ENCODE assay signal across 8 mouse cellular contexts in the genomic region with DNA sequence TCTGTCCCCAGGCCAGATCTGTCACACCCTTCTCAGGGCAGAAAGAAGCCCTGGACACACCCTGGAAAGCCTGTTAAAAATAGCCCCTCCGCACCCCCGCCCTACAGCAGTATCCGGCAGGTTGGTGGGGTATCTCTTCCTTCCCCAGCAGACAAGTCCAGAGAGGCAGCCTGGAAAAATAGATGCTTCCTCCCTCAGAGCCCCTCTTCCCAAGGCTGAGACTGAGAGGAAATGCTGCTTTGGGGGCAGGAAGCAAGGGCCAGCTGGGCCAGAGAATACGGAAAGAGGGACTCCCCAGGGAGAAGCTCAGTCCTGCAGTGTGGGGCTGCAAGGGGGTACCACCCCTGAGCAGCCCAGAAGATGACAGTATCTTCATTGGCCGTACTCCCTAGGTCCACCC. TPM values are rescaled to one million over a fixed set of nuclear protein-coding genes. Genes with fewer than 3 reads are reported as not detected.
A peak's percentile ranks its signal among the peaks of the same experiment; 100 is the strongest.
DNase-seq lines count a peak whose midpoint lies in the region; ATAC-seq lines count a peak whose summit lies in the region.

No protein-coding gene starts in this region.

- 87% methylated on average over 5 of the region's 5 CpGs for WGBS in embryonic facial prominence, embryonic 13.5 days
- WGBS in limb, embryonic 10.5 days: 90% methylated on average over 5 of the region's 5 CpGs

- H3K4me2 ChIP-seq in embryonic facial prominence, embryonic 13.5 days: no peak overlapping the region

- H3K9me3 ChIP-seq in embryonic facial prominence, embryonic 13.5 days: no peaks in the 10 kb centered on the region
- no peaks in the 10 kb centered on the region for H3K9me3 ChIP-seq in limb, embryonic 10.5 days (replicated peaks)

- intact Hi-C loops in heart, postnatal 25 days (cut with DNase I): no loop called here

- H3K9ac ChIP-seq in embryonic facial prominence, embryonic 13.5 days: no peak overlapping the region

- H3K4me3 ChIP-seq in embryonic facial prominence, embryonic 13.5 days: no peak overlapping the region
- H3K4me3 ChIP-seq in limb, embryonic 10.5 days: no peak overlapping the region

- DNase-seq in adrenal gland, adult 2 months: peak; percentile 64
- no peak for DNase-seq in adrenal gland, adult 8-10 months
- DNase-seq in heart, postnatal 25 days (ENCODE audit: low spot score): peak; percentile 65
- DNase-seq in limb, embryonic 10.5 days (ENCODE audit: low spot score): no peak
- DNase-seq in cerebellum, postnatal 14 days: no peak
- DNase-seq in layer of hippocampus, postnatal 36 days: no peak
- DNase-seq in gastrocnemius, postnatal 10 days: no peak

- H3K36me3 ChIP-seq in embryonic facial prominence, embryonic 13.5 days: peaks cover 98% of the 10 kb centered on the region
- peaks cover 100% of the 10 kb centered on the region for H3K36me3 ChIP-seq in limb, embryonic 10.5 days

- no peaks in the 10 kb centered on the region for H3K27me3 ChIP-seq in embryonic facial prominence, embryonic 13.5 days
- H3K27me3 ChIP-seq in limb, embryonic 10.5 days (ENCODE audit: low read depth, poor library complexity, severe bottlenecking): no peaks in the 10 kb centered on the region

- ATAC-seq in embryonic facial prominence, embryonic 13.5 days (ENCODE audit: insufficient number of reproducible peaks, insufficient read depth, low FRiP score, low TSS enrichment, low read depth): no peak

- peaks cover 16% of the 10 kb centered on the region for H3K4me1 ChIP-seq in embryonic facial prominence, embryonic 13.5 days
- H3K4me1 ChIP-seq in limb, embryonic 10.5 days: peaks cover 40% of the 10 kb centered on the region

- H3K27ac ChIP-seq in embryonic facial prominence, embryonic 13.5 days: 0 out of 2 replicates have a peak overlapping the region, but pooled peaks have one; percentile 48
- H3K27ac ChIP-seq in limb, embryonic 10.5 days: peak overlapping the region; percentile 39; the same call in 1 of the 2 replicates

RNA-seq across cellular contexts. Expression of gene Bahcc1, which starts 50.8 kb away (rescaled TPM):
- total RNA-seq in adrenal gland, adult 2 months (2021): 10 to 100 TPM in 1 of 2 experiments, 1 to 10 TPM in 1; 9.2 to 21.9 TPM
- 17.9 and 19.5 TPM in 2 replicates for polyA plus RNA-seq in adrenal gland, adult 2 months (2012; rRNA removed)
- 10 to 100 TPM; 16.6 to 24.5 (median 19.5) TPM for total RNA-seq in adrenal gland, adult 8-10 months (2022)
- 13.1 and 13.9 TPM in 2 replicates for polyA plus RNA-seq in embryonic facial prominence, embryonic 13.5 days (2015; fragmentation: Nextera tagmentation; extraction: Ambion mirVana)
- total RNA-seq in heart, postnatal 25 days (2021): 1 to 10 TPM; 7.8 to 8.3 TPM
- 19.9 and 20.3 TPM in 2 replicates for polyA plus RNA-seq in limb, embryonic 10.5 days (2016; fragmentation: Nextera tagmentation; extraction: Ambion mirVana)
- total RNA-seq in layer of hippocampus, postnatal 36 days (2021): 10 to 100 TPM; 19.6 to 20.0 TPM
- total RNA-seq in gastrocnemius, postnatal 10 days (2021): 10 to 100 TPM in 1 of 2 experiments, 1 to 10 TPM in 1; 6.4 to 10.5 TPM

Comparison
In these comparisons a context has a peak if more than half of its experiments do, and no peak if none do; other contexts are left out.
1. DNase-seq: peak in adrenal gland, adult 2 months (single experiment) and heart, postnatal 25 days (single experiment); none in adrenal gland, adult 8-10 months (single experiment), limb, embryonic 10.5 days (single experiment), cerebellum, postnatal 14 days (0 of 2), layer of hippocampus, postnatal 36 days (0 of 2) and gastrocnemius, postnatal 10 days (single experiment).